Mouse (Mus musculus): ENCODE results near the gene Rap2a. TPM values are rescaled to one million over a fixed set of nuclear protein-coding genes. Genes with fewer than 3 reads are reported as not detected.

Rap2a gene
- total and polyA plus RNA-seq, 3 experiments = 1.3 to 1.5 (median 1.4) TPM

DNA sequence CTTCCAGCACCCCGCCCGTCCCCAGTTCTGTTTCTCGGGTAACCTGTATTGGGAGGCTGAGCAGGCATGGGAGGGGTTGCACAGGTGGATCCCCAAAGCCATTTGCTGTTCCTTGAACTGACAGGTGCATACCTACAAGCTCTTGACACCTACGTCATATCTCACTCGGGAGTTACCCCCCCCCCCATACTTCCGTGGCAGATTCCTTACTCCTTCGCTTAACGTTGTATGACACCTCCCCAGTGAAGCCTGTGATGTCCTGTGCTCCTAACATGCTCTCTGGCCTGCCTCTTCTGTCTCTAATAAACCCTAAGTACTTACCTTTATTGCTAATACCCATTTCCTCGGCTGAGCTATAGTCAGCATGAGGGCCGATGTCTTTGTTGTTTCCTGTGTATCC lies 20.9 kb downstream of the Rap2a start:
- in situ Hi-C loops (cut with MboI; ENCODE audit: low pct_ligation_motif_present, low pct_unique_long_range_greater_than_20kb, low sequenced_read_pairs) = no loop called here

DNA sequence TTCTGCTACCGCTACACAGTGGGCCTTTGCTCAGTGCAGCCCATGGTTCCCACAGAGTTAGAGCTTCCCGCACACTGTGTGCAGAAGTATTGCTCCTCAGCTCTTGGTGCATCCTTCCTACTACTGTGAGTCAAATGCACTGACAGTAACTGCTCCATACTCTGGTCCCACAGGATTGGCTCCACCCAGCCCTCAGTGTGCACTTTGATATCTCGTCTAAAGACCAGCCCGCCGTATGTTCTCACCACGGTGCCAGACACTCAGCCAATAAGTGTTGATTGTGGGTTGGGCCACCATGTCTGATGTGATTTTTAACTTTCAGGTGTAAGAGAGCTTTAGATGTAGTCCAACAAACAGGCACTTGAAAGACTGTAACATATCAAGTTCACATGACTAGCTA lies 21.4 kb downstream of the Rap2a start:
- dilution Hi-C loops (cut with MboI; ENCODE audit: extremely low pct_ligation_motif_present, extremely low pct_unique_long_range_greater_than_20kb, low sequenced_read_pairs) (no loop called here), in situ Hi-C loops (cut with MboI; ENCODE audit: low pct_ligation_motif_present, low pct_unique_long_range_greater_than_20kb, low sequenced_read_pairs) (no loop called here)
- peaks cover 0 to 3% of the 10 kb centered on the region in 2 experiments for H3K36me3 ChIP-seq (replicated peaks in 1 of 2; ENCODE audit: control insufficient read depth in 1 of 2, insufficient read depth in 1 of 2, low read length in 1 of 2)

More for the DNA sequence above, 20.9 kb downstream of the Rap2a start:
- H3K4me1 ChIP-seq (ENCODE audit: control insufficient read depth in 1 of 2, insufficient read depth in 2 of 2) = peaks cover 0 to 7% of the 10 kb centered on the region in 2 experiments; a peak in 2 of 4 replicates
- no peak overlapping the region for H3K9ac ChIP-seq (ENCODE audit: insufficient read depth, low read depth)
- peaks cover 0 to 3% of the 10 kb centered on the region in 2 experiments for H3K36me3 ChIP-seq (replicated peaks in 1 of 2; ENCODE audit: control insufficient read depth in 1 of 2, insufficient read depth in 1 of 2, low read length in 1 of 2)
- no peaks in the 10 kb centered on the region for H3K79me2 ChIP-seq (replicated peaks; ENCODE audit: control insufficient read depth, extremely low read depth, insufficient read depth, poor library complexity, severe bottlenecking)
- H3K27me3 ChIP-seq (replicated peaks) = no peaks in the 10 kb centered on the region
- DNase-seq (ENCODE audit: extremely low read depth) = no peak
- dilution Hi-C loops (cut with MboI; ENCODE audit: extremely low pct_ligation_motif_present, extremely low pct_unique_long_range_greater_than_20kb, low sequenced_read_pairs) = no loop called here
- H3K9me3 ChIP-seq (replicated peaks; ENCODE audit: low read length) = no peaks in the 10 kb centered on the region
- TF ChIP-seq BHLHE40 (IDR thresholded peaks at IDR 0.05; ENCODE audit: low read depth, low read length) = no peak
- TF ChIP-seq MXI1 (IDR thresholded peaks at IDR 0.05; ENCODE audit: low read depth, low read length) = no peak
- no peak for TF ChIP-seq GABPA (IDR thresholded peaks at IDR 0.05; ENCODE audit: insufficient replicate concordance, low read depth, low read length)
- no peak overlapping the region for H3K27ac ChIP-seq (ENCODE audit: insufficient read depth, low read depth)
- H3K4me3 ChIP-seq (replicated peaks in 1 of 3; ENCODE audit: low read depth in 2 of 3, low read length in 2 of 3, poor library complexity in 1 of 3) = no peak overlapping the region
- H3K4me2 ChIP-seq (ENCODE audit: insufficient read depth, low read depth, poor library complexity, severe bottlenecking) = no peak overlapping the region

DNA sequence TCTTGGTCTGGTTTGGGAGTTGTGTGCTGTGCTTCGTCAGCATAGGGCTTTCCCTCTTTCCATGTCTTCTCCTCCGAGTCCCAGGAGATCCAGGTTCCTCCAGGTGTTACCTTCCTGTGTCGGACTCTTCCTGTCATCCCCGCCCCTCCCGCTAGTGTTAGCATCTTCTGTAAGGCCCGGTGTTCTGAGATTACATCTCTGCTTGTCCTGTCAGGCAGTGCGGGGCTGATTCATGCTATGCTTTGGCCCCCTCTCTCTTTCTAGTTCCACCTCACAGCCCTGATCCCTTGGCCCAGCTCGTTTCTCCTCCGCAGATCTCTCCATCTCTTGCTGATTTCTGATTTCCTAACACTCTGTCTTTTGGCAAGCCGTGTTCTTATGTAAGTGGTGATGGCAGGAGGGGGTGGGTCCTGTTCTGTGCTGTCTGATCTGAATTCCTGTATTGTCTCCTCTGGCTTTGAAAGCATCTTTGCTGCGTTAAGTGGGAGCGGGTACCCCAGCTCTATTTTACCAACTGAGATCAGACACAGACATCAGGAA lies 21.8 kb downstream of the Rap2a start:
- in situ Hi-C loops (cut with MboI; ENCODE audit: low pct_ligation_motif_present, low pct_unique_long_range_greater_than_20kb, low sequenced_read_pairs) (no loop called here), dilution Hi-C loops (cut with MboI; ENCODE audit: extremely low pct_ligation_motif_present, extremely low pct_unique_long_range_greater_than_20kb, low sequenced_read_pairs) (no loop called here)
- DNase-seq (ENCODE audit: extremely low read depth) = no peak
- Histone ChIP-seq H3K36me3 (replicated peaks in 1 of 2; ENCODE audit: control insufficient read depth in 1 of 2, insufficient read depth in 1 of 2, low read length in 1 of 2) (peaks cover 0 to 3% of the 10 kb centered on the region in 2 experiments), H3K9me3 (replicated peaks; ENCODE audit: low read length) (no peaks in the 10 kb centered on the region), H3K4me2 (ENCODE audit: insufficient read depth, low read depth, poor library complexity, severe bottlenecking) (no peak overlapping the region), H3K4me1 (ENCODE audit: control insufficient read depth in 1 of 2, insufficient read depth in 2 of 2) (peaks cover 0 to 7% of the 10 kb centered on the region in 2 experiments; a peak in 2 of 4 replicates), H3K4me3 (replicated peaks in 1 of 3; ENCODE audit: low read depth in 2 of 3, low read length in 2 of 3, poor library complexity in 1 of 3) (no peak overlapping the region), H3K27ac (ENCODE audit: insufficient read depth, low read depth) (no peak overlapping the region), H3K9ac (ENCODE audit: insufficient read depth, low read depth) (no peak overlapping the region), H3K79me2 (replicated peaks; ENCODE audit: control insufficient read depth, extremely low read depth, insufficient read depth, poor library complexity, severe bottlenecking) (no peaks in the 10 kb centered on the region), H3K27me3 (replicated peaks) (no peaks in the 10 kb centered on the region)
- TF ChIP-seq JUN (IDR thresholded peaks at IDR 0.05; ENCODE audit: insufficient read depth, low read depth, low read length) (no peak), CHD1 (IDR thresholded peaks at IDR 0.05; ENCODE audit: low read depth, low read length) (no peak), TBP (conservative IDR thresholded peaks at IDR 0.05; ENCODE audit: low read depth, low read length) (no peak), IRF4 (IDR thresholded peaks at IDR 0.05; ENCODE audit: low read depth, low read length) (no peak), TCF12 (IDR thresholded peaks at IDR 0.05; ENCODE audit: low read depth, low read length) (no peak), RCOR1 (conservative IDR thresholded peaks at IDR 0.05; ENCODE audit: low read depth, low read length) (no peak), ZNF384 (IDR thresholded peaks at IDR 0.05; ENCODE audit: low read depth, low read length) (no peak), PAX5 (IDR thresholded peaks at IDR 0.05; ENCODE audit: low read length) (no peak), USF2 (conservative IDR thresholded peaks at IDR 0.05; ENCODE audit: low read depth, low read length) (no peak), UBTF (IDR thresholded peaks at IDR 0.05; ENCODE audit: low read depth, low read length) (no peak), NELFE (IDR thresholded peaks at IDR 0.05; ENCODE audit: low read depth, low read length) (no peak), CTCF (conservative IDR thresholded peaks at IDR 0.05 in 1 of 2, IDR thresholded peaks at IDR 0.05 in 1 of 2; ENCODE audit: low read depth in 2 of 2, low read length in 2 of 2) (no peak), BHLHE40 (IDR thresholded peaks at IDR 0.05; ENCODE audit: low read depth, low read length) (no peak), ETS1 (conservative IDR thresholded peaks at IDR 0.05; ENCODE audit: low read depth, low read length) (no peak), POLR2A (IDR thresholded peaks at IDR 0.05; ENCODE audit: low read depth, low read length) (no peak), USF1 (IDR thresholded peaks at IDR 0.05; ENCODE audit: low read depth, low read length) (no peak), HCFC1 (IDR thresholded peaks at IDR 0.05; ENCODE audit: low read depth, low read length) (no peak)

More for the DNA sequence above, 21.4 kb downstream of the Rap2a start:
- no peak for DNase-seq (ENCODE audit: extremely low read depth)
- Histone ChIP-seq H3K9ac (ENCODE audit: insufficient read depth, low read depth) (no peak overlapping the region), H3K4me3 (replicated peaks in 1 of 3; ENCODE audit: low read depth in 2 of 3, low read length in 2 of 3, poor library complexity in 1 of 3) (no peak overlapping the region), H3K4me2 (ENCODE audit: insufficient read depth, low read depth, poor library complexity, severe bottlenecking) (no peak overlapping the region), H3K79me2 (replicated peaks; ENCODE audit: control insufficient read depth, extremely low read depth, insufficient read depth, poor library complexity, severe bottlenecking) (no peaks in the 10 kb centered on the region), H3K9me3 (replicated peaks; ENCODE audit: low read length) (no peaks in the 10 kb centered on the region), H3K27me3 (replicated peaks) (no peaks in the 10 kb centered on the region), H3K4me1 (ENCODE audit: control insufficient read depth in 1 of 2, insufficient read depth in 2 of 2) (peaks cover 0 to 7% of the 10 kb centered on the region in 2 experiments; a peak in 2 of 4 replicates), H3K27ac (ENCODE audit: insufficient read depth, low read depth) (no peak overlapping the region)
- no peak for TF ChIP-seq MYC (IDR thresholded peaks at IDR 0.05; ENCODE audit: low read depth, low read length)
- no peak for TF ChIP-seq JUN (IDR thresholded peaks at IDR 0.05; ENCODE audit: insufficient read depth, low read depth, low read length)
- TF ChIP-seq IRF4 (IDR thresholded peaks at IDR 0.05; ENCODE audit: low read depth, low read length) = no peak
- no peak for TF ChIP-seq HCFC1 (IDR thresholded peaks at IDR 0.05; ENCODE audit: low read depth, low read length)
- no peak for TF ChIP-seq UBTF (IDR thresholded peaks at IDR 0.05; ENCODE audit: low read depth, low read length)
- no peak for TF ChIP-seq POLR2AphosphoS2 (IDR thresholded peaks at IDR 0.05; ENCODE audit: low read depth, low read length)
- TF ChIP-seq MAX (IDR thresholded peaks at IDR 0.05; ENCODE audit: low read length) = no peak
- TF ChIP-seq RAD21 (IDR thresholded peaks at IDR 0.05; ENCODE audit: low read depth, low read length) = no peak
- TF ChIP-seq SMC3 (IDR thresholded peaks at IDR 0.05; ENCODE audit: low read depth, low read length) = no peak
- no peak for TF ChIP-seq JUND (conservative IDR thresholded peaks at IDR 0.05; ENCODE audit: low read depth, low read length)
- TF ChIP-seq USF1 (IDR thresholded peaks at IDR 0.05; ENCODE audit: low read depth, low read length) = no peak
- TF ChIP-seq ZNF384 (IDR thresholded peaks at IDR 0.05; ENCODE audit: low read depth, low read length) = no peak
- no peak for TF ChIP-seq ETS1 (conservative IDR thresholded peaks at IDR 0.05; ENCODE audit: low read depth, low read length)
- TF ChIP-seq ZC3H11A (IDR thresholded peaks at IDR 0.05; ENCODE audit: low read depth, low read length) = no peak
- no peak for TF ChIP-seq NELFE (IDR thresholded peaks at IDR 0.05; ENCODE audit: low read depth, low read length)
- no peak for TF ChIP-seq USF2 (conservative IDR thresholded peaks at IDR 0.05; ENCODE audit: low read depth, low read length)
- no peak for TF ChIP-seq NRF1 (IDR thresholded peaks at IDR 0.05; ENCODE audit: low read depth, low read length)
- no peak for TF ChIP-seq ZKSCAN1 (IDR thresholded peaks at IDR 0.05; ENCODE audit: borderline replicate concordance, low read depth, low read length)
- no peak for TF ChIP-seq EP300 (IDR thresholded peaks at IDR 0.05; ENCODE audit: low read length)
- no peak for TF ChIP-seq BHLHE40 (IDR thresholded peaks at IDR 0.05; ENCODE audit: low read depth, low read length)

All from CH12.LX (cell line).